Mouse (Mus musculus): ENCODE measurements around the gene Ssxa1.
A peak's percentile ranks its signal among the peaks of the same experiment; 100 is the strongest.
"Not testable (repeated sequence)": the region's sequence is repeated elsewhere in the genome, so short reads cannot be mapped to it uniquely, and the experiment has no call there.

Ssxa1 gene

DNA sequence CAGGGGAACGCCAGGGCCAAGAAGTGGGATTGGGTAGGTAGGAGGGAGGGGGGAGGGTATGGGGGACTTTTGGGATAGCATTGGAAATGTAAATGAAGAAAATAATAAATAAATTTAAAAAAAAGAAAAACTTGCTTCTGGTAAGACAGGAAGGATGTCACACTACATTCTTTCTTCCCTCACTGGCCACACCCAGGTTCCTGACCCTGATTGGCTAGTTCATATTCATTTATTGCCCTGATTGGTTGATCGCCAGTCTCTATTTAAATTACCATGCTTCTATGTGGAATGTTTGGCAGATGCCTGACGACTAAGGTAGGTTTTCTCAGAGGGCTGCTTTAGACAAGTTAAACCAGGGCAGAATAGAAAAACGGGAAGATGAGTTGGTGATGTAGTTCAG lies at the start of gene Ssxa1:
TSS of gene Ssxa1 (plus strand) at position 301 of the 400 bp plus-strand sequence.
- no peak for DNase-seq (ENCODE audit: low read depth, low spot score)

DNA sequence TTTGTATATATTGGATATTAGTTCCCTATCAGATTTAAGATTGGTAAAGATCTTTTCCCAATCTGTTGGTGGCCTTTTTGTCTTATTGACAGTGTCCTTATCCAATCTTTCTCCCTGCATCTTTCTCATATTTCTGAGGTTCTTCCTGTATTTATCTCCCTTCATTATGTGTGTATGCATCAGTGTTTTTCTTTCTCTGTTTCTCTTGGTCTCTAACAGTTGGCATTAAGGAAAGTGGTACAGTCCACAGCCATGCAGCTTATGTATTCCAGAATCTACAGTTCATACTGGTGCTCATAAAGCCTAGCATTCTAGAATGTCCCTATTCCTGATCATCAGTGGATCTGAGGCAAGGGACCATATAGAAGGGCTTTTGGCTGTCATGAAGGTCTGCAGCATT lies 47.5 kb upstream of the Ssxa1 start, which contains the start of gene Spaca5:
TSS of gene Spaca5 (plus strand) at position 301 of the 400 bp plus-strand sequence.
- no peak for DNase-seq (ENCODE audit: low read depth, low spot score)

DNA sequence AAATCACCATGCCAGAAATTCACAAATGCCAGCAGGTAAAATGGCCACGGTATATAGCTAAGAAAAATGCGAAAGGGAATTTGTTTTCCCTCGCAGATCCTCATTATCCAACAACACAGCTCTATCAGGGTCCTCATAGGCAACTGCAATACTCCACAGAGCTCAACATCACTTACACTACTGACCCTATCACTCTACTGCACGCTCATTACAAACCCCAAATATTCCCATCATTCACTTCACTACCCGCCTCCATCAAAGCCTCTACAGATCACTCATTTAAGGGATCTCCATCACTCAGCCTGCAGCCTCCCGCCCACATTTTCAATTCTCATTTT lies 27.0 kb upstream of the Ssxa1 start:
- no peak for DNase-seq (ENCODE audit: low read depth, low spot score)

DNA sequence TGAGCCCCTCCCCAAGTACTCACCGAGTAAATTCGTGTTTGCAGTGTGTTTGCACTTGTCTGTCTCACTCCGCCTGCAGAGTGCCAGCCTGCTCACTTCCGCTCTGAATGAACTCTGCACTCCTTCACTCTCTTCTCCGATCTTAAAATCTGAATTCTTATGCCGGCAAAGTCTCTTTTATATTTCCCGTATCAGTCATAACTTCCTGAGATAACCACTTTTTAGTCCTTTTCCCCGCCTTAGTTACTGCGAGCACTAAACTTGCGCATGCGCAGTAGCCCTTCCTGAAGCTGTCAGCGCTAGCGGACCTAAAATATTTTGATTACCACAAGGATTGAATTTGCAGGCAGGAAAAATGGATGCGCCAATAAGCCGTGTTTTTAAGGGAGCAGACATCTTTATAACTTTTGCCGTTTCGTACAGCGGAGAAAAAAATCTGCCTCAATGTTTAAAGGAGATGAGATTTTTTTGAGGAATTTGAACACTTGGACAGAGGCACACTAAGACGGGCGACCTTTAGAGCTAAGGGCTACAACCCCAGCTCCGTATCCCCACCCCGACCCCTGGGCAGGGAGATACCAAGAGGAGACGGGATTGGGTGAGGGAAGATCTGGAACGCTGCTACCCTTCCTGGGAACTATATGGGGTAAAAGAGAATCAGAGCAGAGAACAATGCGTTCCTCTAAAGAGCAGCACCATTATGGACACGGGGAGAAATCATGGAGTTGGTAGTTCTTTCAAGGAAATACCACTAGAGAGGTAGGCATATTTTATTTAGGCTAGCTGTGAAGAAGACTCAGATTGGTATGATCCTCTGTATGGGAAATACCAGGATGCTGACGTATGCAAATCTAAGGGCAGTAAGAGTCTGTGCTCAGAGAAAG lies 26.4 kb upstream of the Ssxa1 start, which contains the start of gene Zfp300:
TSS of gene Zfp300 (minus strand) at position 545 of the 884 bp plus-strand sequence.
- DNase-seq (ENCODE audit: low read depth, low spot score), result peak; percentile 78

DNA sequence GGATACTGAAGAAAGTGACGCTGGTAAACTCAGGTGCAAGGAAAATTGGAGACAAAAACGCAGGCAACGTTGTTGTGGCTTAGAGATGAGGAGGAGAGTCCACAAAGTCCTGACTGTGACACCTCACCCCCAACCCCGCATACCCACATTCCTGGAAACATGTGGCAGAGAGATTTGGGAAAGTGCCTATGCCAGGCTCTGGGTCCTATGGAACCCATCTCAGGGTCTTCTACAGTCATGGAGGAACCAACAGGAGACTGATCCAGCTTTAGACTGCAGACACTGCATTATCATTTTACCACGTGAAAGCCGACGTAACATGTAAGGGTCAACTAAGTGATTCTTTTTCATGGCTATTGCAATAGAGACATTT lies 25.8 kb upstream of the Ssxa1 start:
- no peak for DNase-seq (ENCODE audit: low read depth, low spot score)

DNA sequence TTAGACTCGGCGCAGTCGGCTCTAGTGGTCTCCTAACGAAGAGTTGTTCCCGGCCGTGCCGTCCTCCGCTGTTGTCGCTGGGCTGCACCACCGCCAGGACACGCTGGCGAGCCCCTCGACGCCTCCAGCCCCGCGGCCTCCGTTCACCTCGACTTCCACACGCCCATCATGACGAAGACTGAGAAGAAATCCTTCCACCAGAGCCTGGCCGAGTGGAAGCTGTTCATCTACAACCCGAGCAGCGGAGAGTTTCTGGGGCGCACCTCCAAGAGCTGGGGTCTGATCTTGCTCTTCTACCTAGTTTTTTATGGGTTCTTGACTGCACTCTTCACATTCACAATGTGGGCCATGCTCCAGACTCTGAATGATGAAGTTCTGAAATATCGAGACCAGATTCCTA lies 31.1 kb downstream of the Ssxa1 start:
- not testable (repeated sequence) for DNase-seq (ENCODE audit: low read depth, low spot score)

All from mesoderm, embryonic 11.5 days (tissue).